Mouse (Mus musculus): Measurements from ENCODE around the gene H2-M10.2. TPM values are rescaled to one million over a fixed set of nuclear protein-coding genes. Genes with fewer than 3 reads are reported as not detected.
A peak's percentile ranks its signal among the peaks of the same experiment; 100 is the strongest.

H2-M10.2 gene
- polyA plus RNA-seq, 1 experiment from 2014 or later: 0.16 TPM

GRCm38 (mm10) chr17:36271586-36272256 lies 14.6 kb downstream of the H2-M10.2 start, which contains the start of gene Trim39:
TSS of gene Trim39 (minus strand) at chr17:36272247.
- ATAC-seq (ENCODE audit: low FRiP score): peak; percentile 87
- Histone ChIP-seq H3K27me3 (no peaks in the 10 kb centered on the region), H3K4me2 (peak within 1 kb of the TSS; percentile 95), H3K27ac (peak within 1 kb of the TSS; percentile 98), H3K9ac (peak within 1 kb of the TSS; percentile 90), H3K4me1 (replicated peaks) (peaks cover 39% of the 10 kb centered on the region), H3K36me3 (peaks cover 40% of the 10 kb centered on the region), H3K9me3 (no peaks in the 10 kb centered on the region), H3K4me3 (peak within 1 kb of the TSS; percentile 88)
- 2% methylated on average over 43 of the region's 43 CpGs for WGBS

DNA sequence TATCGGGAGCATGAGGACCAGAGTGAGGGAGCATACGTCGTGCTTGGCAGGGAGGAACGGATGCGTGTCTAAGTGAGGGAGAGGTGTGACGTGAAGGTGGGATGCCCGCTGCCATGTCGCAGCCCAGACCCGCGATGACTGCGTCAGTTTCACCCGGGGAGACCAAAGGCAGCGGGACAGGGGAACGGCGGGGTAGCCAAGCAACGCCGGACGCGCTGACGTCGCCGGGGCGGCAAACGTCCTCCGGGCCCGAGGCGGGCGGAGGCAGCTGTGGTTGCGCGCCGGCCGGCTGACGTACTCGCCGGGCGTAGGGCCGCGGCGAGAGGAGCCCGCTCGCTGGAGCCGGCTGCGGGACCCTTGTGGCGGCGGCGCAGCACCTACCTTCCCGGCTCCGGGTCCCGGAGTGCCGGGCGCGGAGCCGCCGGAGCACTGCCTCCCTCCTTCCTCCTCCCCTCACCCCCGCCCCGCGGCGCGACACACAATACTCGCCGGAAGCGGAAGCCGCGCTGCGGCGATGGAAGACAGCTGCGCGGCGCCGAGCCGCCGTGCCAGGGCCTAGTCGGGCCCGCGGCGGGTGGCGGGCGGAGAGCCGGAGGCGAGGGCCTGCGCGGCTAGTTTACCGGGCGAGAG lies 15.2 kb downstream of the H2-M10.2 start:
- peak overlapping the region; percentile 88 for H3K4me3 ChIP-seq
- H3K27ac ChIP-seq: peak overlapping the region; percentile 98
- no peaks in the 10 kb centered on the region for H3K27me3 ChIP-seq
- H3K36me3 ChIP-seq: peaks cover 40% of the 10 kb centered on the region
- peak overlapping the region; percentile 95 for H3K4me2 ChIP-seq
- 0% methylated on average over 75 of the region's 84 CpGs for WGBS
- ATAC-seq (ENCODE audit: low FRiP score): peak; percentile 92
- H3K4me1 ChIP-seq (replicated peaks): peaks cover 39% of the 10 kb centered on the region
- no peaks in the 10 kb centered on the region for H3K9me3 ChIP-seq
- peak overlapping the region; percentile 90 for H3K9ac ChIP-seq

DNA sequence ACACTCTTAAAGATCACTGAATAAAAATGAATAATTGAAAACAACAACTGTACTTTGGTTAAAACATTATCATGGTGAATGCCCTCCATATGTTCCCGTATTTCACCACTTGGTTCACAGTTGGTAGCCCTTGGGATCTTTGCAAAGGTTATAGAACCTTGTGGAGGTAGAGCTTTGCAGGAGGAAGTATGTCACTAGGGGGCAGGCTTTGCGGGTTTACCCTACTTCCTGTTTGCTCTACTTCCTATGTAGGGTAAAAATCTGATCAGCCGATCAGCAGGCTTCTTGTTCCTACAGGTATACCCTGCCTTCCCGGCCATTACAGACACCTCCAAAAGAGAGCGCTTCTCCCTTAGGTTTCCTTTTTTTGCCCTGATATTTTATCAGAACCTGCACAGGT lies 20.5 kb downstream of the H2-M10.2 start:
- peaks cover 74% of the 10 kb centered on the region for H3K36me3 ChIP-seq
- WGBS: 81% methylated on average over 5 of the region's 5 CpGs

GRCm38 (mm10) chr17:36264273-36264925 lies 21.9 kb downstream of the H2-M10.2 start:
- 97% methylated on average over 3 of the region's 3 CpGs for WGBS
- peaks cover 88% of the 10 kb centered on the region for H3K36me3 ChIP-seq

More for the DNA sequence above, 20.5 kb downstream of the H2-M10.2 start:
- H3K4me3 ChIP-seq: no peak overlapping the region
- H3K4me1 ChIP-seq (replicated peaks): peaks cover 12% of the 10 kb centered on the region
- no peak overlapping the region for H3K9ac ChIP-seq
- no peaks in the 10 kb centered on the region for H3K27me3 ChIP-seq
- no peaks in the 10 kb centered on the region for H3K9me3 ChIP-seq
- no peak overlapping the region for H3K4me2 ChIP-seq
- no peak for ATAC-seq (ENCODE audit: low FRiP score)
- H3K27ac ChIP-seq: no peak overlapping the region

DNA sequence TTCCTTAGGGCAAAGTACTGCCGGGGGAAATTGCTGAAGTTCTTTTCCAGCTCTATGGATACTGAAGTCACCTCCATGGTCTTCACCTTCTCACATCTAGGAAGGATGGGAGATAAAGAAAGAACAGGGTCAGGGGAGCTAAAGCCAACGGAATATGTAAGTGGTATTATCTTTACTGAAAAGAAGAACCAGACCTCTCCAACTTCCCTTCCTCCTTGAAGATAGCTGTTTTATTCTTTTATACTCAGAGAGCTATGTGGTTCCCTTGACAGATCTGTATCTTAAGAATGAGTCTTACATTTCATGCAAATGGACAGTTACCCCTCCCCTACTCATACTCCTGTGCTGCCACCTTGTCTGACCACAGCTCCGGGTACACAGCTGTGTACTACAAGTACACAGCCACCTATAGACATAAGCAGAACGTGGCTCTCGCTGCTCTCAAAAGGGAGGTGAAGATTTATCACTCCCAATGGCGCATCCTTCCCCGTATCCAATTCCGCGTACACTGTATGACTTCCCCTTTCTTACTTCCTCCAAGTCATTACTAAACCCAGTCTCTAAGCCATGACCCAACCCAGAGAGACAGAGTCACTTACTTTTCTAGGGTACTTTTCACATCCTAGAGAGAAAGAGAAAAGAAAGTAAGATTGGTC lies 24.7 kb downstream of the H2-M10.2 start:
- no peak overlapping the region for H3K4me2 ChIP-seq
- no peaks in the 10 kb centered on the region for H3K9me3 ChIP-seq
- 91% methylated on average over 9 of the region's 9 CpGs for WGBS
- H3K36me3 ChIP-seq: peaks cover 74% of the 10 kb centered on the region
- no peaks in the 10 kb centered on the region for H3K27me3 ChIP-seq
- ATAC-seq (ENCODE audit: low FRiP score): no peak
- H3K4me1 ChIP-seq (replicated peaks): peaks cover 7% of the 10 kb centered on the region
- no peak overlapping the region for H3K4me3 ChIP-seq
- no peak overlapping the region for H3K9ac ChIP-seq
- H3K27ac ChIP-seq: no peak overlapping the region

More at GRCm38 (mm10) chr17:36264273-36264925, 21.9 kb downstream of the H2-M10.2 start:
- Histone ChIP-seq H3K4me1 (replicated peaks) (no peaks in the 10 kb centered on the region), H3K9ac (no peak overlapping the region), H3K9me3 (no peaks in the 10 kb centered on the region), H3K27me3 (no peaks in the 10 kb centered on the region), H3K27ac (no peak overlapping the region), H3K4me2 (no peak overlapping the region), H3K4me3 (no peak overlapping the region)
- no peak for ATAC-seq (ENCODE audit: low FRiP score)

DNA sequence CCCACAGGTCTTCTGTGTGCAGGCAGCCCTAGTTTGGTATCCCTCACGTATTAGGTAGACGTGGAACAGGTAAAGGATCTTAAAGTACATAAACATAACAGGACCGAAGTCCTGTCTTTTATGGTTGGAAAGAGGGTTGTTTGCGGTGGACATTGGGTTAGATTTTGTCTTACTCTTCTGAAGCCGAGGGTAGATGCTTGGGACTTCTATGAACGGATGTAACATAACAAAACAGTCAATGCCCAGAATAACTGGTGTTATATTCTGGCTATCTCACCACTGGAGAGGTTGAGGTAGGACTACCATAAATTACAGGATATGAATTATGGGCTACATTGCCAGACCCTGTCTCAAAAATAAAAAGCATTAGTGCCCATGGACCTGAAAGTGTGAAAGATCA lies 28.3 kb downstream of the H2-M10.2 start, which contains the start of gene Rpp21:
Gene Rpp21 (minus strand): TSS at position 101 of the 400 bp plus-strand sequence.
- Histone ChIP-seq H3K9ac (peak within 1 kb of the TSS; percentile 84), H3K9me3 (no peaks in the 10 kb centered on the region), H3K27me3 (peaks cover 5% of the 10 kb centered on the region; the same call in 1 of the 2 replicates), H3K4me3 (peak within 1 kb of the TSS; percentile 75), H3K27ac (peak within 1 kb of the TSS; percentile 94), H3K4me1 (replicated peaks) (peaks cover 10% of the 10 kb centered on the region), H3K4me2 (peak within 1 kb of the TSS; percentile 59), H3K36me3 (peaks cover 50% of the 10 kb centered on the region)
- 51% methylated on average over 6 of the region's 6 CpGs for WGBS
- peak; percentile 29 for ATAC-seq (ENCODE audit: low FRiP score)

DNA sequence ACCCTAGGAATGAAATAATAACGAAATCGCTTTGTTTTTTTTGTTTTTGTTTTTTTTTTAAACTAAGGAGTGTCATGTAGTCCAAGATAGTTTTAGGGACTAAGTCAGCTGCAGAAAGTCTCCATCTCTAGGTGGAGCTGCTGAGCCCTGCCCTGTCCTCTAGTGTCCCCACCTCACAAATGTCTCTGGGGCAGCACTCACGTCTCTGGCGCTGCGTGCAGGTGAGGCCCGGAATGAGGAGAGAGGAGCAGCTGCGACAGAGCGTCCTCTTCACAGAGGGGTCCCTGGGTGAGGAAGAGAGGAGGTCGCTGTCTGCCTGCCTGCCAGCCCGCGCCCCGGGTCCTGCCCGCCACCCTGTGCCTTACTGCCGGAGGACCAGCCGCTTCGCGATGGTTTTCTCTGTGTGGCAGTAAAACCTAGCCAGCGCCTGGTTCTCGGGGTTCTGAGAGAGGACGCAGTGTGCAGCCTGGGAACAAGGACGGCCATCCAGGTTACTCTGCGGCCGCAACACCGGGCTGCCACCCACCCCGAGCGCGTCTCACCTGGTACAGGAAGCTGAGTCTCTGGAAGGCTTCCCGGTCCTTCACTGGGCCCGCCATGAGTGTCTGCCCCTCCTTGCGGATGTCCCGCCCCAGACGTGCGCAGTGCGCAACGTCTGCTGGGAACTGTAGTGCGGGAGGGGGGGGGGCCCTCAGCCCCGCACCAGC lies 28.9 kb downstream of the H2-M10.2 start:
- peak overlapping the region; percentile 94 for H3K27ac ChIP-seq
- ATAC-seq (ENCODE audit: low FRiP score): peak; percentile 98
- peak overlapping the region; percentile 84 for H3K9ac ChIP-seq
- peak overlapping the region; percentile 75 for H3K4me3 ChIP-seq
- WGBS: under 1% methylated on average over 36 of the region's 37 CpGs
- H3K27me3 ChIP-seq: peaks cover 10% of the 10 kb centered on the region; the same call in 1 of the 2 replicates
- H3K9me3 ChIP-seq: no peaks in the 10 kb centered on the region
- peaks cover 10% of the 10 kb centered on the region for H3K4me1 ChIP-seq (replicated peaks)
- H3K4me2 ChIP-seq: peak overlapping the region; percentile 59
- H3K36me3 ChIP-seq: peaks cover 44% of the 10 kb centered on the region

DNA sequence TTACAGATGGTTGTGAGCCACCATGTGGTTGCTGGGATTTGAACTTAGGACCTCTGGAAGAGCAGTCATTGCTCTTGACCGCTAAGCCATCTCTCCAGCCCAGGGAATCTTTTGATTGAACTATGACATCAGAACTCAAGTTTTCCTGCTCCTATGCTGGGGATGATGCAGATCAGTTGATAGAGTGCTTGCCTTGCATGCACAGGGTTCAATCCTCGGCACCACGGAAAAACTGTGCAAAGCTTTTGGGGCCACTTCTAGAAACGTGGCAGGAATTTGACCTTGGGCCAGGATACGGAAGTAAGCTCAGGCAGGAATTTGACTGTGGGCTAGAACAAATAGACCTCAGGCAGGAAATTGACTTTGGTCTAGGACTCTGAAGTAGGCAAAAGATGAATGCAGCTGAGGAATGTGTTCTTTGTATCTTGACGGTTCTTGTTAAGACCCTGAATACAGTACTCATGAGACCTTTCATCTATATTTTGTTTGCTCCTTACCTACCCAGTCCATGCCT lies 33.1 kb downstream of the H2-M10.2 start:
- Histone ChIP-seq H3K27ac (no peak overlapping the region), H3K4me2 (no peak overlapping the region), H3K9me3 (no peaks in the 10 kb centered on the region), H3K4me1 (replicated peaks) (peaks cover 15% of the 10 kb centered on the region), H3K9ac (no peak overlapping the region), H3K36me3 (peaks cover 10% of the 10 kb centered on the region; the same call in 1 of the 2 replicates), H3K27me3 (peaks cover 39% of the 10 kb centered on the region), H3K4me3 (no peak overlapping the region)
- WGBS: 69% methylated on average over 6 of the region's 6 CpGs
- ATAC-seq (ENCODE audit: low FRiP score): no peak

GRCm38 (mm10) chr17:36252250-36252876 lies 33.9 kb downstream of the H2-M10.2 start:
- Histone ChIP-seq H3K9me3 (no peaks in the 10 kb centered on the region), H3K4me3 (peak overlapping the region; percentile 24), H3K27ac (no peak overlapping the region), H3K4me2 (peak overlapping the region; percentile 48), H3K36me3 (peaks cover 10% of the 10 kb centered on the region; the same call in 1 of the 2 replicates), H3K9ac (peak overlapping the region; percentile 63), H3K4me1 (replicated peaks) (peaks cover 15% of the 10 kb centered on the region), H3K27me3 (peaks cover 47% of the 10 kb centered on the region)
- WGBS: 11% methylated on average over 25 of the region's 25 CpGs
- ATAC-seq (ENCODE audit: low FRiP score): 0 out of 2 replicates have a peak, but pooled peaks have one; percentile 23

GRCm38 (mm10) chr17:36248886-36249285 lies 37.4 kb downstream of the H2-M10.2 start:
- Histone ChIP-seq H3K27ac (no peak overlapping the region), H3K36me3 (no peaks in the 10 kb centered on the region), H3K4me1 (replicated peaks) (peaks cover 5% of the 10 kb centered on the region; the same call in 1 of the 2 replicates), H3K9ac (no peak overlapping the region), H3K4me2 (no peak overlapping the region), H3K9me3 (no peaks in the 10 kb centered on the region), H3K27me3 (peaks cover 48% of the 10 kb centered on the region), H3K4me3 (no peak overlapping the region)
- no peak for ATAC-seq (ENCODE audit: low FRiP score)
- WGBS: 22% methylated on average over 33 of the region's 33 CpGs

DNA sequence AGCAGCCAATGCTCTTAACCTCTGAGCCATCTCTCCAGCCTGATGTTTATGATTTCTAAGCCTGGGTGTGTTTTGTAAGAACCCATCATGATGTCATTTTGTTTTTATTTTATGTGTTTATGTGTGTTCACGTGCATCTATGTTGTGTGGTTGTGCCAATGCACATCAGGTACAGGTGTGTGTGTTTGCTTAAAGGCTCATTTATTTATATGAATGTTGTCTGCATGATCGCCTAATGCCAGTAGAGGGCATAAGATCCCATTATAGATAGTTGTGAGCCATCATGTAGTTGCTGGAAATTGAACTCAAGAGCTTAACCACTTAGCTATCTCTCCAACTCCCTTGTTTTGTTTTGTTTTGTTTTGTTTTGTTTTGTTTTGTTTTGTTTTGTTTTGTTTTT lies 40.5 kb downstream of the H2-M10.2 start:
- WGBS: 90% methylated on average over 2 of the region's 2 CpGs

More for the DNA sequence above, 40.5 kb downstream of the H2-M10.2 start:
- no peaks in the 10 kb centered on the region for H3K9me3 ChIP-seq
- no peak overlapping the region for H3K9ac ChIP-seq
- no peak overlapping the region for H3K27ac ChIP-seq
- no peak for ATAC-seq (ENCODE audit: low FRiP score)
- no peak overlapping the region for H3K4me2 ChIP-seq
- no peaks in the 10 kb centered on the region for H3K36me3 ChIP-seq
- no peaks in the 10 kb centered on the region for H3K4me1 ChIP-seq (replicated peaks)
- peaks cover 36% of the 10 kb centered on the region for H3K27me3 ChIP-seq
- H3K4me3 ChIP-seq: no peak overlapping the region
